Mouse (Mus musculus): ENCODE measurements at regions not wholly inside any gene's neighbourhood (a gene's known extent, or its start where the extent isn't known, plus 50 kb on each side); places are given as distances from the start of the nearest gene placed in this dataset.

GRCm38 (mm10) chr2:174532671-174533363 lies 59.9 kb upstream of the Prelid3b start:
- peak; percentile 4 for DNase-seq

GRCm38 (mm10) chr2:174540717-174541116 lies 67.8 kb upstream of the Prelid3b start:
- DNase-seq, result no peak

DNA sequence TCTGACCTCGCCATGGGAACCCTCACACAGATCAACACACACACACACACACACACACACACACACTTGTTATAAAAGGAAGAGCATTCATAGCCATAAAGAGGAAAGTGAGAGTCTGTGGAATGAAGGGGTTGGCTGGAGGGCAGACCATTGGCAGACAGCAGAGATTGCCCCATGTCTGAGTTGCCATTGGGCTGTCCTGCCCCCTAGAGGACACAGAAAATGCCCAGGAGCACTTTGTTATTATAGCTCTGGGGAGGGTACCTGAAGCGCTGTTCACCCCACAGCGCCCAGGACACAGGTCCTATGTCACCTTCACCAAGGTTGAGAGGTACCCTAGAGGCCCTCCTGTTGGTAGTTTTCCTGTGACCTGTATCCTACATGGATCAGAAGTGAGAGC lies 74.3 kb upstream of the Prelid3b start:
- DNase-seq, result no peak

DNA sequence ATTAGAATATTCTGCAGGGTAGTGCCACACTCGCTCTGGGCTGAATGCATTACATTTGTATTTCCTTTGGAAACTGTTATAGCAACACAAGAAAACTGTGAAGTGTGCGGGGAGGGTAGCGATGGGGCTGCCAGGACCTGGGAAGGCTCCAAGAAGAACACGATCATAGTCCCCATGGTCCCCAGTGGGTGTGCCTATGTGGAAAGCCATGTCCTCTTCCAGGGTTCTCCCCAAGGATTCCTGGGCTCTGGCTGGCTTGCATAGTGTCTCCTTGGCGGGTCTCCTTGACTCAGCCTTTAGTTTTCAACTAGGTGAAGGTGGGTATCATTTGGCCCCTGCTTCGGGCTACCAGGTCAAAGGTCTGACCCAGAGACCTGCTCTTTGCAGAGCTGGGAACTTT lies 74.8 kb upstream of the Prelid3b start:
- DNase-seq, result no peak

DNA sequence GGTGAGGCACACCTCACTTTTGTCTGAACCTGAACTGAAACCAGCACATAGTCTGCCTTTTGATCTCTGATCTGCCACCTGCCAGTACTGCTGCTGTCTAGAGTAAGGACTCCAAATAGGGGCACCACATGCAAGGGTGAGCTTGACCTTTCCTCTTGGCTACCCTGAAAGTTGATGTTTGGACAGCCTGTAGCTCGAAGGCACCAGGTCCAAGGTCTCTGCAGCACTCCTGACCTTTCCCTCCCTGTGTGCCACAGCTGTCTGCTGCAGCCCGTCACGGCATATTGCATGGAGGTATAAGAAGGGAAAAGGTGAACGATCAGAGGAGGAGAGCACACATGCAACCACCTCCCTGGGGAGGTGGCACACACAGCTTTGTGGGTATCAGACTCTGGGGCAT lies 75.9 kb upstream of the Prelid3b start:
- DNase-seq, result no peak

DNA sequence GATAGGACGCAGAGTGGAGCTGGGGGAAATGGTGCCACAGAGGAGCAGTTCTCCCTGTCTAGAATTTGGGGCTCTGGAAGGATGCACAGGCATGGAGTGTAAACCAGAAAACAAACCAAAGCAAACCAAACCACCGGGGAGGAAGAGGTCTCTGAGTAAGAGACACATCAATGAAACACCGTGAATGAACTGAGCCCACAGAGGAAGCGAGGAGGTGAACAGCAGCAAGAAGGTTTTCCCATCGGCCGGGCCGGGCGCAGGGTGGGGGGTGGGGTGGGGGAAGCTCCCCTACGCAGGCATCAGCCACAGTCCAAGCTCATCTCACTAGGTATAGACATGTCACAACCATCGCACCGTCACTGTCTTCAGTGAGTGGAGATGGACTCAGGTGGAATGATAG lies 82.9 kb upstream of the Prelid3b start:
- DNase-seq, result no peak

DNA sequence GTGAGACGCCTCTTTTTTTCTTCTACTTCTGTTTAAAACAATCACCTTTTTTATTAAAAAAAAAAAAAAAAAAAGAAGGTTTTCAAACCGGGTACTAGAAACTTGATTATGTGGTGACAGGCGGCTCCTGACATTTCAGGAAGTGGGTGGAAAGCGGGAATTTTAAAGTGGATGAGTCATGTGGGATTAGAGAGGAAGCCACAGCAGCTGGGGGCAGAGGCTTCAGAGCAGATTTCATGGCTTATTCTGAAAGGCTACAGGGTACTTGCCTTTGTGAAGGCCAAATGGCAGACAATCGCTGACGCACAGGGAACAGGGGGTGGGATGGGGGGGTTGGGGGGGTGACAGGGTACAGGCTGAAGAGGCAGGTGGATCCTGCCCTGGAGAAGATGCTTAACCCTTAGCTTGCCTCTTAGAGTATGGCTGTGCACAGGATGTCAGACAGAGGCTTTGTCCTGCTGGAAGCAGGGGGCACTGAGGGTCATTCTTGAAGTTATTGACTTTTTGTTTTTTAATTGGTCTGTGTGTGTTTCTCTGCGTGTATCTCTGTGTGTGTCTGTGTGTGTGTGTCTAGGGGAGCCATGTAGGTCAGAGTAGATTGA lies 81.4 kb upstream of the Zfp831 start:
- DNase-seq, result no peak

GRCm38 (mm10) chr2:174563917-174564316 lies 79.4 kb upstream of the Zfp831 start:
- no peak for DNase-seq

DNA sequence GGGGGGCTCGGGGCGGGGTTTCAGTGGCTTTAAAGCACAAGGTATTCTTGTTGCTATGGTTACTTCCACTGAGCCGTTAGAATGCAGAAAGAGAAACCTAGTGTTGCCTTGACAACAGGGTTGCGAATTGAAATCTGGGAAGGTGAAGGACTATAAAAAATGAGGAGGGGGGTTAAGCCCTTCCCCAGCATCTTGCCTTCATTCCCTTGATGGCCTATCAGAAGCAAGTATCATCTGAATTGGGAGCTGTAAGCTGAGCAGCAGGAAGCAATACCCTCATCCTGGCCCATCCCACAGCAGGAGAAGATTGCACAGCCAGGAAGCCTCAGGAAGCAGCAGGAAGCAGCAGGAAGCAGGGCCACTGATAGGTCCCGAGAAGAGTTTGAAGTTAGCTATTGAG lies 78.5 kb upstream of the Zfp831 start:
- DNase-seq, result no peak

GRCm38 (mm10) chr2:174565891-174566290 lies 77.4 kb upstream of the Zfp831 start:
- no peak for DNase-seq

DNA sequence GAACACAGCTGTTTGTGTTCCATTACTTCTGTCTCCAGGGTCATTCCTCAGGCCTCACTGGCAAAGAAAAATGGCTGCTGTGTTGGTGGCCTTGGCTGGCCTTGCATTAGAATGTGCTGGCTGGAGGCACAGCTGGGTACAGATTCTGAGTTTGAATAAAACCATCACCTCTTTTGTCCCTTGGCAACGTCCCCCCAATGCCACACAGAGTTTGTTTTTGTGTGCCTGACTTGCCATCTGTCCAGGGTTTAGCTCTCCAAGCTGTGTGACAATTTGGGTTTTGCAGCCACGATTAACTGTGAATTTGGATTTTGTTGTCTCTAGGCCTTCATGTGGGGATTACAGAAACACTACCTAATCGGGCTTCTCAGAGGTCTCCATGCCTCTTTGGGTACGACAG lies 76.6 kb upstream of the Zfp831 start:
- no peak for DNase-seq

- DNase-seq, result no peak
Observed at GRCm38 (mm10) chr2:174574804-174575507, 68.4 kb upstream of the Zfp831 start.

GRCm38 (mm10) chr2:174575546-174575945 lies 67.8 kb upstream of the Zfp831 start:
- no peak for DNase-seq

- DNase-seq, result no peak
Observed at GRCm38 (mm10) chr2:174580906-174581703, 62.2 kb upstream of the Zfp831 start.

DNA sequence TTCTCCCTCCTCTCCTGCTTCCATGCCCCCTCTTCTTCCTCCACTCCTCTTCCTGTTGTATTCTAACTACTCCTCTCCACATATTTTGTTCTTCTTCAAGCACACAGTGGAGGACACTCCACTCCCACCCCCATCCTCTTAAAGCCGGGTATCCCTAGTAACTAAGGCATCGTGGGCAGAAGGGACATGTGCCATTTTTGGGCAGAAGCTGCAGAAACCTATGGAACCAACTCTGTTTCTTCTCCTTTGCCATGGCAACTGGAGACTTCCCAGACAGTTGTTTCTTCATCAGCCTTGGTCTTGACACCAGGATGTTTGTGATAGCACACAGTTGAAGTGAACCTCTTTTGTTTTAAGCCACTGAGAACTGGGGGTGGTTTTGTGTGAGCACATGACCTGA lies 59.1 kb upstream of the Zfp831 start:
- no peak for DNase-seq
